Mouse (Mus musculus) brain, embryonic 14.5 days (tissue): ENCODE results near the gene Rassf1.

ENCODE experiments used
- CTCF ChIP-seq: fragments of 200-500 bp; IDR thresholded peaks from 2 replicates; pipeline ENCODE4 v1.5.1; 2012; ENCODE audit warnings: inconsistent platforms, mild to moderate bottlenecking, moderate library complexity, borderline replicate concordance; ENCODE audit not compliant: insufficient read depth, insufficient read length; ENCODE audit errors: extremely low read depth
- POLR2A ChIP-seq: fragments of 200-500 bp; IDR thresholded peaks from 2 replicates; pipeline ENCODE4 v1.6.1; 2012; ENCODE audit warnings: mild to moderate bottlenecking, inconsistent platforms, borderline replicate concordance; ENCODE audit not compliant: poor library complexity, insufficient read depth, insufficient read length, severe bottlenecking; ENCODE audit errors: extremely low read depth

GRCm38 (mm10) chr9:107512326-107512725 is 39.0 kb upstream of the Rassf1 start:
- TF ChIP-seq POLR2A (no peak), CTCF (no peak)
